Mouse (Mus musculus): ENCODE measurements at regions not wholly inside any gene's neighbourhood (a gene's known extent, or its start where the extent isn't known, plus 50 kb on each side); places are given as distances from the start of the nearest gene placed in this dataset.

GRCm38 (mm10) chr17:47225306-47226269 is 143.1 kb upstream of the Mrps10 start:
- DNase-seq (ENCODE audit: low spot score) = no peak

GRCm38 (mm10) chr17:47221068-47221796 is 147.5 kb upstream of the Mrps10 start:
- DNase-seq (ENCODE audit: low spot score) = no peak

GRCm38 (mm10) chr17:47219846-47220245 is 148.8 kb upstream of the Mrps10 start:
- DNase-seq (ENCODE audit: low spot score) = no peak

GRCm38 (mm10) chr17:47216490-47216889 is 152.2 kb upstream of the Mrps10 start:
- DNase-seq (ENCODE audit: low spot score) = no peak

GRCm38 (mm10) chr17:47215841-47216240 is 152.8 kb upstream of the Mrps10 start:
- DNase-seq (ENCODE audit: low spot score) = no peak

GRCm38 (mm10) chr17:47214111-47214510 is 154.6 kb upstream of the Mrps10 start:
- no peak for DNase-seq (ENCODE audit: low spot score)

GRCm38 (mm10) chr17:47210441-47211196 is 158.1 kb upstream of the Mrps10 start:
- no peak for DNase-seq (ENCODE audit: low spot score)

- no peak for DNase-seq (ENCODE audit: low spot score)
These were observed 159.7 kb upstream of the Mrps10 start for GRCm38 (mm10) chr17:47208886-47209585.

GRCm38 (mm10) chr17:47207471-47207870 is 161.2 kb upstream of the Mrps10 start:
- no peak for DNase-seq (ENCODE audit: low spot score)

GRCm38 (mm10) chr17:47204470-47205162 is 164.1 kb upstream of the Mrps10 start:
- DNase-seq (ENCODE audit: low spot score) = no peak

- DNase-seq (ENCODE audit: low spot score) = no peak
These were observed 169.5 kb upstream of the Mrps10 start for GRCm38 (mm10) chr17:47199206-47199605.

- DNase-seq (ENCODE audit: low spot score) = no peak
These were observed 170.7 kb upstream of the Mrps10 start for GRCm38 (mm10) chr17:47197957-47198356.

- DNase-seq (ENCODE audit: low spot score) = no peak
These were observed 171.7 kb upstream of the Mrps10 start for GRCm38 (mm10) chr17:47196992-47197391.

- no peak for DNase-seq (ENCODE audit: low spot score)
These were observed 172.7 kb upstream of the Mrps10 start for GRCm38 (mm10) chr17:47195981-47196380.

GRCm38 (mm10) chr17:47194463-47195012 is 174.1 kb upstream of the Mrps10 start:
- DNase-seq (ENCODE audit: low spot score) = no peak

- no peak for DNase-seq (ENCODE audit: low spot score)
These were observed 177.3 kb upstream of the Mrps10 start for GRCm38 (mm10) chr17:47191416-47191815.

- no peak for DNase-seq (ENCODE audit: low spot score)
These were observed 178.9 kb upstream of the Mrps10 start for GRCm38 (mm10) chr17:47189770-47190169.

GRCm38 (mm10) chr17:47184148-47184547 is 173.8 kb upstream of the Ubr2 start:
- DNase-seq (ENCODE audit: low spot score) = no peak

- no peak for DNase-seq (ENCODE audit: low spot score)
These were observed 171.8 kb upstream of the Ubr2 start for GRCm38 (mm10) chr17:47182118-47182517.

GRCm38 (mm10) chr17:47179410-47179809 is 169.1 kb upstream of the Ubr2 start:
- DNase-seq (ENCODE audit: low spot score) = no peak

GRCm38 (mm10) chr17:47178705-47179104 is 168.3 kb upstream of the Ubr2 start:
- no peak for DNase-seq (ENCODE audit: low spot score)

Data from testis, postnatal 10 days (tissue).